Mouse (Mus musculus) thymus, postnatal 10 days (tissue): ENCODE measurements around the gene BC052040.

Experiments used
- DNase-seq, 2 experiments: peaks; one replicate each; pipeline ENCODE4 v3.0.0; 2021; ENCODE audit warnings: low spot score in 2 of 2

The BC052040 gene

DNA sequence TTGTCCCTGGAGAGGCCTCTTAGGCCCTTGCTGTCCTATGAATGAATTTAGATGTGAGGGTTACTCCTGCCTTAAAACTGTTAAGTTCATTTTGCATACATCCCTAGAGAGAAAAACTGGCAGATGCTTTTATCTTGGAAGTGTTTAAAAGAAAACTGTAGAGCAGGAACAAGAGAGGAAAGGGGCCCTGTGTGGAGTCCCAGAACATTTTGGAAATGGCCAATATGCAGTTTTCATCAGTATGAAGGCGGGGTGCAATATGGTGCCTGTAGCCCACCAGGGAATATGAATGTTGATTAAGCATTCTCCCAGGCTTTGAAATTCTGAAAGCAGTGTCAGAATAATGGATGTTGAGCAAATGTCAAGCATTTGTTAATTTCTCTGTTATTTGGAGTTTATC is 19.8 kb downstream of the BC052040 start:
- no peak for DNase-seq

- no peak for DNase-seq
Measured at GRCm38 (mm10) chr2:115602116-115602515, 20.6 kb downstream of the BC052040 start.

- no peak for DNase-seq
Measured at GRCm38 (mm10) chr2:115604132-115604531, 22.6 kb downstream of the BC052040 start.

DNA sequence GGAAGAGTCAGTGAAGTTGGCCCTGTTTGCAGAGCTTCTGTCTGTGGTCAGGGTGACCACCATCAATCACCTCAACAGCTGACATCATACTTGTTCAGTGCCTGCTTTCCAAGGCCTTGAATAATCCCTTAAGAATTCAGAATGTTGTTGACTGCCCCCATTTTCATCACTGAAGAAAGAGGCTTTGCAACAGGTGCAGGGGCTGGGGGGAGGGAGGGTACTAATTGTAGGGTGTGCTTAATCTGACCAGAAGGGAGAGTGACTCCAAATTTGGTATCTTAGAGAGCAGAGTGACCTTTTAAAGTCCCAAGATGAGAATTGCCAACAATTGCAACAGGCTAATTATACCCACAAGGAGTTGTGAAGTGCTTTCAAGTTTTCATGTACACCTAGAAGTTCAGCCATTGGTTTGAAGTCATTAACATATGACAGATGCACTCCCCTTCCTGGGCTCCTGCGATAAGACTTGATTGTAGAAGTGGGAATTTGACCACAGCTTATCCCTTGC is 24.4 kb downstream of the BC052040 start:
- no peak for DNase-seq

DNA sequence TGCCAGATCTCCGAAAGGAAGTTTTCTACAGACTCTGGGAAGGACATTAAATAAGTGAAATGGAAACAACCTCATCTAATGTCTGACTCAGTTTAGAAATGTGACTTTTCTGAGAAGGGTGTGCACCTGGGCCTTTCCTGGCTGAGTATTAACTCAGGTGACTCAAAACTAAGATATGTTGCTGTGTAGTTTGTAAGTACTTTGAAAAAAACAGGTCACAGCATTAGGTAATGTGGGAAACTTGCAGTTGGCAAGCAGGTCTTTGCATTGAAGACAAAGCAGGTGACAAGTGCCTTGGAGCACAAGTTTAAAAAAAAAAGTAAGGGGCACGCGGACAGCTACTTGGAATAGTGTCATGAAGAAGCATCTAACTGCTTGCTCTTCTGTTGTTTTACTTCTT is 27.5 kb downstream of the BC052040 start:
- DNase-seq = no peak

DNA sequence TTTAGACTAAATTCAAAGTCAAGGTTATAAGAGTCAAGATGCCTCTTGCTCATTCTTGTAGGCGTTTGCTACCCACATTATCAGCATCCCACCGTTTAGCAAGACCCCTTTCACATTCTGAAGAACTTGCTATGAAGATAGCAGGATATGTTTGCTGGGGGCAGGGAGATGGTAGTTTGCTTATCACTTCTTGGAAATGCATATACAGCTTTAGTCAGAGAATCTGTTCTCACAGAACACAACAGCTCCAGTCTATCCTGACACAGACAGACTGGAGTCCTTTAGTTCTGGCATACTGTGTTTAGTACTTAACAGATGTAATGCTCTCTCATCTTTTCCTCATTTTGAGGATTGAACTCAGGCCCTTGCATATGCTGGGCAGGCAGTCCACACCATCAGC is 28.6 kb downstream of the BC052040 start:
- DNase-seq = no peak

- DNase-seq = no peak
Measured at GRCm38 (mm10) chr2:115610503-115610902, 29.0 kb downstream of the BC052040 start.

GRCm38 (mm10) chr2:115613830-115614520 is 32.5 kb downstream of the BC052040 start:
- DNase-seq = no peak

DNA sequence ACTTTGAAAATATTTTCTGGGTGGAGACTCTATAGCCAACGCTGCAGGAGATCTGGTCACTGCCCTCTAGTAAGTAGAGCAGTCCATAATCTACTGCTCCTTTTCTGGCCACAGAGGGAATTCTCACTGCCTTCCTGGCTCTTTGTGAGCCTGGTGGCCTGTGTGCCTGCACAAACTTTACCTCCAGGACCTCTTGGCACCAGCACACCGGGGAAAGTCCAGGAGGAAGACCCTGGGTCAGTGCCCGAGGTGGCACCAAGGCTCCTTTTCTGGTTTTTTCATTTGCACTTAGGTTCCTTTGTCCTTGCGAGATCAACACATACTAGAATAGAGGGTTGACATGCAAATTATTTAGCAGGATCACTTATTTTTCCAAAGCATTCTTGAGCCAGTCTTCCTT is 47.0 kb downstream of the BC052040 start:
- no peak for DNase-seq

DNA sequence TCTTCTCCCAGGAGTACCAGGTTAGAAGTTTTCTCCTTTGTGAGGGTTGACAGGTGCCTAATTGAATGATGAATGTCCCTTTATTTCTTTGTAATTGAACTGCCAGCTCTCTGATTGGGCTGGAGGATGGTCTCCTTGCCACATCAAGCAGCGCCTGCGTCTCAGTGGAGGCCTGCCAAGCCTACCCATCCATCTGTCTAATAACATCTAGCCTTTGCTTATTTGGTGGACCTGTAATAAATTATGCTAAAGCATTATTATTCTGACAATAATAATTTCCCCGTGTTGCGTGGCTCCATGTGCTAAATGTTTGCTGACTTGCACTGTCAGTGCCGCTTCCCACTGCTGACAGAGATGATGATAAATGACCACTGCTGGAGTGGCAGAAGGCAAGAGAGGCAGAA is 49.5 kb downstream of the BC052040 start:
- no peak for DNase-seq

DNA sequence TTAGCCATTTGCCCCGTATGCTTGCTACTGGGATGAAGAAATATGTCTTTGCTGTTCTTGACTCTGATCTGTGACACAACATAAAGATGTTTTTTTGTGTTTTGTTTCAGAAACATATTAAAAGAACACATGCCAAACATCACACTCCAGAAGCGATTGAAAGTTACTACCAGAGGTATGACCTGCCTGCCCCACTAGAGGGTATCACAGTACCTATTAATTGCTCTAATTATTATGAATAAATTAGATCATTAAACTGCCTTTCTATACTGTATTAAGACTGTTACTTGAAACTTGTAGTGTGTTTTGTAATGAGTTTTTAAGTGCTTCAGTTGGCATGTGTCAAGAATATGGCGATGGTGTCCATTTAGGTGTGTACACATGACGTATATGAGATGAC is 50.3 kb downstream of the BC052040 start:
- DNase-seq = no peak

- no peak for DNase-seq
Measured at GRCm38 (mm10) chr2:115650203-115650602, 68.7 kb downstream of the BC052040 start.

GRCm38 (mm10) chr2:115659712-115660111 is 78.2 kb downstream of the BC052040 start:
- no peak for DNase-seq

- no peak for DNase-seq
Measured at GRCm38 (mm10) chr2:115660213-115661120, 79.0 kb downstream of the BC052040 start.

DNA sequence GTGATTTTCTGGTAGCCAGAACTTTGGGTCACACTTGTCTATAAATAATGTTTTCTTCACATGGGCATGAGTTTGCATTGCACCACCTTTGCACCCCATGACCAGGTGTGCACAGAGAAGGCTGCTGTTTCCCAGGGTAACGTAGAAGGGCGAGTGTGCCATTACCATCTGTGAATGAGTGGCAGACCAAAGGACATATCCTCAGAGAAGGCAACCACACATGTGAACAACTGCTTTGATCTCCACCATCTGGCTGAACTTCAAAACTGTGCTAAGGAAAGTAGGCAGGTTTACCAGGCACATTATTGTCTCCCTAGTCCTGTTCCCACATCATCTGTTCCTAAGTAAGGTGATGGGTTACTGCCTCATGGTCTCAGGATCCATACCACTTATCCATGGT is 86.0 kb downstream of the BC052040 start:
- peak; percentile 33 to 37 for DNase-seq

DNA sequence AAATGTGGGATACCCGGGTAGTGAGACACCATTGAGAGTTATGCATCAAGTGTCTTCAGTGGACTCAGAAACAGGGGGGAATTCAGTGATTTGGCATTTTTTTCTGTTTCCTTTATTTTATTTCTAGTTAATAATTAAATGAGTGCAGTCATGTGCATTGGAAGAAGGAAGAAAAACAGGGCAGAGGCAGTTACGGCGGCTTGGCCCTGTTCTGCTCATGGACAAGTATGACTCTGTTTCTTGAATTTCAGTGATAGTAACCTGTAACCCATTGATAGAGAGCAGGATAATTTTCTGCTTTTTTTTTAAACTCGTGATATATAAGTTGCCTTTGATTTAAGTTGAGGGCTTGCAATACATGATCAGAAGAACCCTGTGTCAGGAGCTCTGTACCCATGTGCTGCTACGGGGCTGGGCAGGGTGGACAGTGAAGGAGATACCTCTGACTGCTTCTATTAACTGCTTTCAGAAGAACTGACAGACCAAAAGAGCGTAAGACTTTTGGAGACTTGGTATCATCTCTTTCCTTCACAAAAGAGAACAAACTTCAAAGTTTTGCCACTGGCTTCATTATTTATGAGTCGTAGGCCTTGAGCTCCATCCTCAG is 91.6 kb downstream of the BC052040 start:
- DNase-seq = no peak

GRCm38 (mm10) chr2:115678786-115679185 is 97.3 kb downstream of the BC052040 start:
- DNase-seq = no peak

DNA sequence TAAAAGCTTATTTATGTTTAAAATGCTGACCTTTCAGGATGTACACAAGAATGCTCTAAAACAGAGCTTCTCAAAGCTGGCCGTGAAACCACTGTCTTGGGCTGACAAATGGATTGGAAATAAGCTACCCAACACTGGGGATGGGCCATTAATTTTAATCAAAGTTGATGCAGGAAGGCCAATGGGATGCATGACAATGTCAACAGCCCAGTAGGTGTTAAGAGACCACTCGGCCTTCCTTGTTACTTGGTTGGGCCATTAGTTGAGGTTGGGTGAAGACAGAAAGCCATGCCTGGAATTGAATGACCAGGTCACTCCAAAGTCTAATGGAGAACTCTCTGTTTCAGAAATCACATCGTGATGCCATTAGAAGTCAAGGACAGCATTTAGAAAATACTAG is 103.7 kb downstream of the BC052040 start:
- DNase-seq = no peak

GRCm38 (mm10) chr2:115687612-115688011 is 106.1 kb downstream of the BC052040 start:
- DNase-seq = no peak

GRCm38 (mm10) chr2:115688282-115688681 is 106.8 kb downstream of the BC052040 start:
- DNase-seq = no peak

- no peak for DNase-seq
Measured at GRCm38 (mm10) chr2:115693841-115694240, 112.3 kb downstream of the BC052040 start.

- no peak for DNase-seq
Measured at GRCm38 (mm10) chr2:115694386-115694785, 112.9 kb downstream of the BC052040 start.
